Mouse (Mus musculus) megakaryocyte, embryonic 14.5 days (primary cell): ENCODE results near the gene Gm49366.

ENCODE experiments used
- FLI1 ChIP-seq: IDR thresholded peaks from 2 replicates; pipeline ENCODE4 v1.6.1; 2012; ENCODE audit warnings: low read length, inconsistent platforms, mixed read lengths
- GATA1 ChIP-seq: IDR thresholded peaks from 3 replicates; pipeline ENCODE4 v1.6.1; 2012; ENCODE audit warnings: mixed read lengths, low read length, inconsistent platforms, borderline replicate concordance

DNA sequence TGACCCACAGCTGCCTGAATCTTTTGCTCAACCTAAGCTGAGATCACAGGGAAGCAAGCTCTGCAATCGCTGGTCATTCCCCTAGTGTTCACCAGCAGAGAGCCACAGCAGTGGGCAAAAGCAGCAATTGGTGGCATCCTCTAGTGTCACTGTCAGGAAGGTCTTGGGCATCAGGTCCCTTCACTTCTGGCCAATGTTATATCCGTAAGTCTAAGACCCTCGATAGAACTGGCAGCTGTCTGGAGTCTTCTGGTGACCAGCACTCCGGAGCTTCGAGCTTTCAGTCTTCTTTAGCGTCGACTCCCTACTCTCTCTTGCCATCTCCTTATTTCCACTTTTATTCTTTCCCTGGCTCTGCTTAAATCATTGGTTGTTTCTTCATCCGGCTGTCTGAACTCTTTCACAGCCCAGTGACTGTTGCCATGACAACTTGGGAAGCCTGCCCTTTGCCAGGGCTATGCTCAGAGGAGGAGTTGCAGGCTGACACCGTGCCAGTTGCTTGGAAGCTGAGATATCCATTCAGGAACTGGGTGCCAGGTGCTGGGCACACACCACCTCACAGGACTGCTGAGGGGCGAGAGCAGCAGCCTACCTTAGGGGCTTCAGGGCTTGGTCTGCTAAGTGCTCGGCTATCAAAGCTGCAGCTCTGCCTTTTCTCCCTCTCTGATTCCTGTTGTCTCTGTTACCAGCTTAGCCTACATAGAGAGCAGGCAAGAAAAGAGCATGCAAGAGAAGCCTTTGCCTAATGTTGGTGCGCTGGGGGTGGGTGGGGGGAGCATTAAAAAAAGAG lies 27.3 kb upstream of the Gm49366 start:
- TF ChIP-seq FLI1 (no peak), GATA1 (no peak)
